Mouse (Mus musculus): ENCODE results near the gene Arhgef12. TPM values are rescaled to one million over a fixed set of nuclear protein-coding genes. Genes with fewer than 3 reads are reported as not detected.

Gene Arhgef12
- polyA plus RNA-seq, 1 experiment: 6.9 TPM

DNA sequence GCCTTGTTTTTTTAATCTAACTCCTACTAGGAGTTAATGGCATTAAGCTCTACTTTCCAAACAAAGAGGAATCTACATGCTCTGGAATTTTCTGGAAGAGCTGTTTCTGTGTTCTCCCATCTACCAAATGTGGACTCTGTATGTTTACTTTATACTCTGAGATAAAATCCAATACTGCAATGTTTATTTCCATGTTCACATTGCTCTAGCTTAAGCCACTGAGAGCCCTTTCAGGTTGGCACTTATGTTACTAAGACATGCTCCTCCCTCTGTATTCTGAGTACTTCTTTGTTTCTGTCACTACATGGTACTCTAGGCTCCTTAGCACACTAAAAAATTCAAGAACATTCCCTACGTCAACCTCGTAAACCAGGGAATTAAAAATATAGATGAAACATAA is 56.6 kb downstream of the Arhgef12 start:
- Histone ChIP-seq H3K27me3 (ENCODE audit: control insufficient read depth, insufficient read depth, low read length) (no peaks in the 10 kb centered on the region), H3K4me3 (ENCODE audit: control insufficient read depth, low read depth, low read length) (no peak overlapping the region), H3K4me1 (ENCODE audit: control insufficient read depth, insufficient read depth, low read length) (peaks cover 4% of the 10 kb centered on the region; the same call in 1 of the 2 replicates), H3K27ac (ENCODE audit: control insufficient read depth, insufficient read depth, low read depth, low read length) (no peak overlapping the region), H3K36me3 (ENCODE audit: control insufficient read depth, insufficient read depth, low read length) (no peaks in the 10 kb centered on the region)
- no peak for TF ChIP-seq POLR2A (IDR thresholded peaks at IDR 0.05; ENCODE audit: control insufficient read depth, low read depth, low read length)
- TF ChIP-seq CTCF (IDR thresholded peaks at IDR 0.05; ENCODE audit: control insufficient read depth, insufficient read depth, insufficient replicate concordance, low read depth, low read length): no peak

DNA sequence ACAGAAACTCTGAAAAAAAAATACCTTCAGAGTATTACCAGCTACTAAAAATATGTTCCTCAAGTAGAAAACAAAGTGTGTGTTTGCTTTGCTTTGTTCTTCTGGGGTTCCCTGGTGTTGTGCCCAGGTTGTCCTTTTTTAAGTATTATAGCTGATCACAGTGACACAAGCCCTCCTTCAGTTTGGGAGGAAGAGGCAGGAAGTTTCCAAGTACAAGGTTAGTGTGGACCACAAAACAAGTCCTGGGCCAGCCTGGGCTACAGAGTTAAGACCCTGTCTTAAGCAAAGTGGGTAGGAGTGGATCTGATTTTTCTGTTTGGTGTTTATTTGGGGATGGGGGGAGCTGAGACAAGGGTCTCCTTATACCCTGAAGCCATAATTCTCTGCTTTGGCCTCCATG is 62.6 kb downstream of the Arhgef12 start:
- Histone ChIP-seq H3K27me3 (ENCODE audit: control insufficient read depth, insufficient read depth, low read length) (no peaks in the 10 kb centered on the region), H3K27ac (ENCODE audit: control insufficient read depth, insufficient read depth, low read depth, low read length) (no peak overlapping the region), H3K4me3 (ENCODE audit: control insufficient read depth, low read depth, low read length) (no peak overlapping the region), H3K4me1 (ENCODE audit: control insufficient read depth, insufficient read depth, low read length) (peaks cover 4% of the 10 kb centered on the region; the same call in 1 of the 2 replicates), H3K36me3 (ENCODE audit: control insufficient read depth, insufficient read depth, low read length) (no peaks in the 10 kb centered on the region)
- no peak for TF ChIP-seq CTCF (IDR thresholded peaks at IDR 0.05; ENCODE audit: control insufficient read depth, insufficient read depth, insufficient replicate concordance, low read depth, low read length)
- TF ChIP-seq POLR2A (IDR thresholded peaks at IDR 0.05; ENCODE audit: control insufficient read depth, low read depth, low read length): no peak

GRCm38 (mm10) chr9:43038466-43038865 is 68.6 kb downstream of the Arhgef12 start:
- TF ChIP-seq CTCF (IDR thresholded peaks at IDR 0.05; ENCODE audit: control insufficient read depth, insufficient read depth, insufficient replicate concordance, low read depth, low read length): no peak
- TF ChIP-seq POLR2A (IDR thresholded peaks at IDR 0.05; ENCODE audit: control insufficient read depth, low read depth, low read length): no peak
- H3K4me3 ChIP-seq (ENCODE audit: control insufficient read depth, low read depth, low read length): no peak overlapping the region
- no peaks in the 10 kb centered on the region for H3K36me3 ChIP-seq (ENCODE audit: control insufficient read depth, insufficient read depth, low read length)
- no peaks in the 10 kb centered on the region for H3K27me3 ChIP-seq (ENCODE audit: control insufficient read depth, insufficient read depth, low read length)
- H3K4me1 ChIP-seq (ENCODE audit: control insufficient read depth, insufficient read depth, low read length): no peaks in the 10 kb centered on the region
- H3K27ac ChIP-seq (ENCODE audit: control insufficient read depth, insufficient read depth, low read depth, low read length): no peak overlapping the region

GRCm38 (mm10) chr9:43035208-43035607 is 71.8 kb downstream of the Arhgef12 start:
- H3K27ac ChIP-seq (ENCODE audit: control insufficient read depth, insufficient read depth, low read depth, low read length): no peak overlapping the region
- H3K27me3 ChIP-seq (ENCODE audit: control insufficient read depth, insufficient read depth, low read length): no peaks in the 10 kb centered on the region
- no peak overlapping the region for H3K4me3 ChIP-seq (ENCODE audit: control insufficient read depth, low read depth, low read length)
- TF ChIP-seq CTCF (IDR thresholded peaks at IDR 0.05; ENCODE audit: control insufficient read depth, insufficient read depth, insufficient replicate concordance, low read depth, low read length) (no peak), POLR2A (IDR thresholded peaks at IDR 0.05; ENCODE audit: control insufficient read depth, low read depth, low read length) (no peak)
- H3K36me3 ChIP-seq (ENCODE audit: control insufficient read depth, insufficient read depth, low read length): no peaks in the 10 kb centered on the region
- H3K4me1 ChIP-seq (ENCODE audit: control insufficient read depth, insufficient read depth, low read length): no peaks in the 10 kb centered on the region

DNA sequence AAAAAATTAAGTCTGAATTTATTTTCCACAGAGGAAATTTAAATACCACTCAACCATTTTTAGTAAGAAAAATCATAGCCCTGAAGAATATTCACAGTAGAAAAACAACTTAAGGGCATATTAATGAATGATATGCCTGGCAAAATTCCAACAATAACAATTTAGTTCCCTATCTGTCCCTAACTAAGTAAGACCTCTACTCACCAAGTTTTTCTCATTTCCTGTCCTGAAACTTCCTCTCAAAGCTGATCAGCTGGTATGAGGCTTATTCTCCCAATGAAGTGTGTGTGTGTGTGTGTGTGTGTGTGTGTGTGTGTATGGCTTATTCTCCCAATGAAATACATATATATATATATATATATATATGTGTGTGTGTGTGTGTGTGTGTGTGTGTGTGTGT is 72.8 kb downstream of the Arhgef12 start:
- Histone ChIP-seq H3K36me3 (ENCODE audit: control insufficient read depth, insufficient read depth, low read length) (no peaks in the 10 kb centered on the region), H3K4me1 (ENCODE audit: control insufficient read depth, insufficient read depth, low read length) (no peaks in the 10 kb centered on the region), H3K4me3 (ENCODE audit: control insufficient read depth, low read depth, low read length) (no peak overlapping the region), H3K27me3 (ENCODE audit: control insufficient read depth, insufficient read depth, low read length) (no peaks in the 10 kb centered on the region), H3K27ac (ENCODE audit: control insufficient read depth, insufficient read depth, low read depth, low read length) (no peak overlapping the region)
- TF ChIP-seq POLR2A (IDR thresholded peaks at IDR 0.05; ENCODE audit: control insufficient read depth, low read depth, low read length) (no peak), CTCF (IDR thresholded peaks at IDR 0.05; ENCODE audit: control insufficient read depth, insufficient read depth, insufficient replicate concordance, low read depth, low read length) (no peak)

GRCm38 (mm10) chr9:43027757-43028156 is 79.3 kb downstream of the Arhgef12 start:
- Histone ChIP-seq H3K36me3 (ENCODE audit: control insufficient read depth, insufficient read depth, low read length) (no peaks in the 10 kb centered on the region; the same call in 1 of the 2 replicates), H3K4me3 (ENCODE audit: control insufficient read depth, low read depth, low read length) (no peak overlapping the region), H3K27ac (ENCODE audit: control insufficient read depth, insufficient read depth, low read depth, low read length) (no peak overlapping the region), H3K4me1 (ENCODE audit: control insufficient read depth, insufficient read depth, low read length) (no peaks in the 10 kb centered on the region), H3K27me3 (ENCODE audit: control insufficient read depth, insufficient read depth, low read length) (no peaks in the 10 kb centered on the region)
- TF ChIP-seq CTCF (IDR thresholded peaks at IDR 0.05; ENCODE audit: control insufficient read depth, insufficient read depth, insufficient replicate concordance, low read depth, low read length): no peak
- no peak for TF ChIP-seq POLR2A (IDR thresholded peaks at IDR 0.05; ENCODE audit: control insufficient read depth, low read depth, low read length)

GRCm38 (mm10) chr9:43021515-43022251 is 85.4 kb downstream of the Arhgef12 start:
- H3K27me3 ChIP-seq (ENCODE audit: control insufficient read depth, insufficient read depth, low read length): no peaks in the 10 kb centered on the region
- TF ChIP-seq POLR2A (IDR thresholded peaks at IDR 0.05; ENCODE audit: control insufficient read depth, low read depth, low read length): no peak
- H3K27ac ChIP-seq (ENCODE audit: control insufficient read depth, insufficient read depth, low read depth, low read length): no peak overlapping the region
- no peak overlapping the region for H3K4me3 ChIP-seq (ENCODE audit: control insufficient read depth, low read depth, low read length)
- H3K36me3 ChIP-seq (ENCODE audit: control insufficient read depth, insufficient read depth, low read length): no peaks in the 10 kb centered on the region; the same call in none of the 2 replicates
- H3K4me1 ChIP-seq (ENCODE audit: control insufficient read depth, insufficient read depth, low read length): no peaks in the 10 kb centered on the region
